Mouse (Mus musculus) neural tube, embryonic 12.5 days (tissue): ENCODE measurements around the gene Fut9. TPM values are rescaled to one million over a fixed set of nuclear protein-coding genes. Genes with fewer than 3 reads are reported as not detected.

Experiments
- ATAC-seq: fragments of 200-750 bp; cut with Nextera tagmentation; 2 replicates; pipeline ENCODE4 v1.8.0; 2017; ENCODE audit warnings: low read depth, mild to moderate bottlenecking, moderate TSS enrichment, moderate library complexity; ENCODE audit not compliant: low FRiP score
- H3K27ac ChIP-seq: fragments of 300-500 bp; sonication (generic); 2 replicates; pipeline ENCODE4 v1.5.1; 2016
- H3K27me3 ChIP-seq: fragments of 300-500 bp; sonication (generic); replicated peaks from 2 replicates; pipeline ENCODE4 v1.6.1; 2016; ENCODE audit warnings: mild to moderate bottlenecking
- H3K36me3 ChIP-seq: fragments of 300-500 bp; sonication (generic); 2 replicates; pipeline ENCODE4 v1.6.1; 2016; ENCODE audit warnings: mild to moderate bottlenecking
- H3K4me1 ChIP-seq: fragments of 300-500 bp; sonication (generic); 2 replicates; pipeline ENCODE4 v1.6.1; 2016
- H3K4me2 ChIP-seq: fragments of 300-500 bp; sonication (generic); replicated peaks from 2 replicates; pipeline ENCODE4 v1.6.1; 2016; ENCODE audit warnings: mild to moderate bottlenecking
- H3K4me3 ChIP-seq: fragments of 300-500 bp; sonication (generic); 2 replicates; pipeline ENCODE4 v1.5.1; 2016
- H3K9ac ChIP-seq: fragments of 300-500 bp; sonication (generic); 2 replicates; pipeline ENCODE4 v1.6.1; 2016; ENCODE audit warnings: mild to moderate bottlenecking
- H3K9me3 ChIP-seq: fragments of 300-500 bp; sonication (generic); 2 replicates; pipeline ENCODE4 v1.6.1; 2016; ENCODE audit warnings: mild to moderate bottlenecking
- WGBS: fragments of 180-500 bp; shearing (Covaris S2); methylation state at CpG from one replicate; pipeline ENCODE4 v1.1.7; 2016; 5-methylcytosine and 5-hydroxymethylcytosine counted together
- polyA plus RNA-seq: library from polyadenylated mRNA; unstranded; fragments of >200 nt; fragmentation: Nextera tagmentation; extraction: Ambion mirVana; gene quantifications from 2 replicates; pipeline ENCODE4 v1.2.1, GENCODE M21; 2016

The Fut9 gene
- polyA plus RNA-seq, 1 experiment from 2014 or later: 3.7 TPM

- no peak overlapping the region for H3K9ac ChIP-seq
- no peak for ATAC-seq
- no peaks in the 10 kb centered on the region for H3K9me3 ChIP-seq
- no peaks in the 10 kb centered on the region for H3K4me1 ChIP-seq
- no peak overlapping the region for H3K4me3 ChIP-seq
- H3K27ac ChIP-seq: no peak overlapping the region
- H3K27me3 ChIP-seq: no peaks in the 10 kb centered on the region
- no peaks in the 10 kb centered on the region for H3K36me3 ChIP-seq
- H3K4me2 ChIP-seq: no peak overlapping the region
- 90% methylated on average over 4 of the region's 4 CpGs for WGBS
Observed at GRCm38 (mm10) chr4:25641993-25642392, 158.1 kb downstream of the Fut9 start.

- no peaks in the 10 kb centered on the region for H3K27me3 ChIP-seq
- no peaks in the 10 kb centered on the region for H3K36me3 ChIP-seq
- no peaks in the 10 kb centered on the region for H3K4me1 ChIP-seq
- H3K27ac ChIP-seq: no peak overlapping the region
- WGBS: 89% methylated on average over 2 of the region's 2 CpGs
- H3K9me3 ChIP-seq: no peaks in the 10 kb centered on the region
- ATAC-seq: no peak
- H3K4me3 ChIP-seq: no peak overlapping the region
- no peak overlapping the region for H3K9ac ChIP-seq
- H3K4me2 ChIP-seq: no peak overlapping the region
Observed at GRCm38 (mm10) chr4:25633262-25633661, 166.8 kb downstream of the Fut9 start.

GRCm38 (mm10) chr4:25628113-25628512 lies 171.9 kb downstream of the Fut9 start:
- Histone ChIP-seq H3K4me2 (no peak overlapping the region), H3K36me3 (no peaks in the 10 kb centered on the region), H3K27ac (no peak overlapping the region), H3K9ac (no peak overlapping the region), H3K4me1 (peaks cover 3% of the 10 kb centered on the region), H3K27me3 (no peaks in the 10 kb centered on the region), H3K4me3 (no peak overlapping the region), H3K9me3 (no peaks in the 10 kb centered on the region)
- 0 out of 2 replicates have a peak, but pooled peaks have one; percentile 43 for ATAC-seq
- WGBS: 29% methylated on average over 5 of the region's 5 CpGs

- Histone ChIP-seq H3K4me2 (no peak overlapping the region), H3K4me1 (peaks cover 3% of the 10 kb centered on the region), H3K27me3 (no peaks in the 10 kb centered on the region), H3K27ac (no peak overlapping the region), H3K36me3 (no peaks in the 10 kb centered on the region), H3K9ac (no peak overlapping the region), H3K4me3 (no peak overlapping the region), H3K9me3 (no peaks in the 10 kb centered on the region)
- ATAC-seq: peak; percentile 78
- 79% methylated on average over 9 of the region's 9 CpGs for WGBS
Observed at GRCm38 (mm10) chr4:25627467-25627866, 172.6 kb downstream of the Fut9 start.

GRCm38 (mm10) chr4:25627039-25627438 lies 173.0 kb downstream of the Fut9 start:
- no peaks in the 10 kb centered on the region for H3K36me3 ChIP-seq
- no peak overlapping the region for H3K27ac ChIP-seq

GRCm38 (mm10) chr4:25623176-25623575 lies 176.9 kb downstream of the Fut9 start:
- no peak overlapping the region for H3K27ac ChIP-seq
- H3K4me1 ChIP-seq: peaks cover 3% of the 10 kb centered on the region
- no peaks in the 10 kb centered on the region for H3K27me3 ChIP-seq
- H3K9ac ChIP-seq: no peak overlapping the region
- H3K9me3 ChIP-seq: no peaks in the 10 kb centered on the region
- H3K4me3 ChIP-seq: no peak overlapping the region
- no peaks in the 10 kb centered on the region for H3K36me3 ChIP-seq
- 92% methylated on average over 2 of the region's 2 CpGs for WGBS
- H3K4me2 ChIP-seq: no peak overlapping the region
- no peak for ATAC-seq

More at GRCm38 (mm10) chr4:25627039-25627438, 173.0 kb downstream of the Fut9 start:
- Histone ChIP-seq H3K4me3 (no peak overlapping the region), H3K9me3 (no peaks in the 10 kb centered on the region), H3K4me2 (no peak overlapping the region), H3K4me1 (peaks cover 3% of the 10 kb centered on the region), H3K27me3 (no peaks in the 10 kb centered on the region), H3K9ac (no peak overlapping the region)
- WGBS: 50% methylated on average over 1 of the region's 1 CpGs
- no peak for ATAC-seq

- no peak for ATAC-seq
- Histone ChIP-seq H3K4me2 (no peak overlapping the region), H3K27me3 (no peaks in the 10 kb centered on the region), H3K36me3 (no peaks in the 10 kb centered on the region), H3K4me3 (no peak overlapping the region), H3K9ac (no peak overlapping the region), H3K27ac (no peak overlapping the region), H3K9me3 (no peaks in the 10 kb centered on the region), H3K4me1 (no peaks in the 10 kb centered on the region)
- 91% methylated on average over 4 of the region's 4 CpGs for WGBS
Observed at GRCm38 (mm10) chr4:25617301-25617700, 182.7 kb downstream of the Fut9 start.

GRCm38 (mm10) chr4:25613426-25613825 lies 186.6 kb downstream of the Fut9 start:
- ATAC-seq: no peak

GRCm38 (mm10) chr4:25610481-25610880 lies 189.6 kb downstream of the Fut9 start:
- Histone ChIP-seq H3K9ac (no peak overlapping the region), H3K4me1 (no peaks in the 10 kb centered on the region), H3K36me3 (no peaks in the 10 kb centered on the region), H3K27me3 (no peaks in the 10 kb centered on the region), H3K27ac (no peak overlapping the region), H3K4me2 (no peak overlapping the region), H3K4me3 (no peak overlapping the region), H3K9me3 (no peaks in the 10 kb centered on the region)
- no peak for ATAC-seq
- 76% methylated on average over 2 of the region's 2 CpGs for WGBS

More at GRCm38 (mm10) chr4:25613426-25613825, 186.6 kb downstream of the Fut9 start:
- Histone ChIP-seq H3K4me3 (no peak overlapping the region), H3K27me3 (no peaks in the 10 kb centered on the region), H3K9me3 (no peaks in the 10 kb centered on the region), H3K4me1 (no peaks in the 10 kb centered on the region), H3K27ac (no peak overlapping the region), H3K36me3 (no peaks in the 10 kb centered on the region), H3K9ac (no peak overlapping the region), H3K4me2 (no peak overlapping the region)
- WGBS: 90% methylated on average over 5 of the region's 5 CpGs

GRCm38 (mm10) chr4:25593218-25593617 lies 206.8 kb downstream of the Fut9 start:
- WGBS: 78% methylated on average over 4 of the region's 4 CpGs

More at GRCm38 (mm10) chr4:25593218-25593617, 206.8 kb downstream of the Fut9 start:
- Histone ChIP-seq H3K4me3 (no peak overlapping the region), H3K27me3 (no peaks in the 10 kb centered on the region), H3K9me3 (no peaks in the 10 kb centered on the region), H3K36me3 (no peaks in the 10 kb centered on the region), H3K27ac (no peak overlapping the region), H3K4me2 (no peak overlapping the region), H3K9ac (no peak overlapping the region), H3K4me1 (no peaks in the 10 kb centered on the region)
- ATAC-seq: no peak
